Mouse (Mus musculus) small intestine, adult 2 months (tissue): Measurements from ENCODE around the gene Fbxl19.

ENCODE experiments used
- CTCF ChIP-seq: fragments of 200-500 bp; IDR thresholded peaks from 2 replicates; pipeline ENCODE4 v1.5.1; 2012; ENCODE audit warnings: low read depth, mild to moderate bottlenecking, control low read depth, inconsistent platforms, low read length, moderate library complexity, mixed read lengths; ENCODE audit not compliant: insufficient replicate concordance, insufficient read length; ENCODE audit errors: extremely low read depth
- POLR2A ChIP-seq: fragments of 200-500 bp; IDR thresholded peaks from 2 replicates; pipeline ENCODE4 v1.6.1; 2012; ENCODE audit warnings: low read depth, mild to moderate bottlenecking, control low read depth, inconsistent platforms, low read length, moderate library complexity

GRCm38 (mm10) chr7:127768346-127768996 lies 24.1 kb downstream of the Fbxl19 start:
- TF ChIP-seq CTCF (no peak), POLR2A (no peak)
